Mouse (Mus musculus) heart, postnatal 14 days (tissue): ENCODE results near the gene Crot. TPM values are rescaled to one million over a fixed set of nuclear protein-coding genes. Genes with fewer than 3 reads are reported as not detected.
"Not testable (repeated sequence)": the region's sequence is repeated elsewhere in the genome, so short reads cannot be mapped to it uniquely, and the experiment has no call there.

ENCODE experiments used
- DNase-seq, 2 experiments: peaks; one replicate each; pipeline ENCODE4 v3.0.0; 2021 to 2022
- intact Hi-C: fragments of 180-260 bp; cut with DNase I; formaldehyde crosslinking; loops from one replicate; pipeline ENCODE4 v1.15.1; 2025
- long read RNA-seq, 2 experiments: library from polyadenylated mRNA; stranded (forward); transcript quantifications; one replicate each; pipeline ENCODE4 v2.0.0; 2021
- total RNA-seq, 2 experiments: library from RNA; stranded (reverse); gene quantifications; 2 replicates each; pipeline ENCODE4 v1.2.3; 2021

Crot gene
- 10 to 100 TPM; 24.9 to 25.2 TPM for total RNA-seq
- long read RNA-seq, experiment 1, transcript Crot-201 (18 exons, 2,996 nt), result major isoform, 34 of 42 reads
- long read RNA-seq, experiment 1, partial matches to known transcripts, result 3 of 42 reads
- long read RNA-seq, experiment 1, other reads (novel, unspliced or antisense), result 5 of 42 reads
- long read RNA-seq, experiment 2, transcript Crot-201 (18 exons, 2,996 nt), result major isoform, 23 of 35 reads
- long read RNA-seq, experiment 2, partial matches to known transcripts, result 1 of 35 reads
- long read RNA-seq, experiment 2, other reads (novel, unspliced or antisense), result 11 of 35 reads

DNA sequence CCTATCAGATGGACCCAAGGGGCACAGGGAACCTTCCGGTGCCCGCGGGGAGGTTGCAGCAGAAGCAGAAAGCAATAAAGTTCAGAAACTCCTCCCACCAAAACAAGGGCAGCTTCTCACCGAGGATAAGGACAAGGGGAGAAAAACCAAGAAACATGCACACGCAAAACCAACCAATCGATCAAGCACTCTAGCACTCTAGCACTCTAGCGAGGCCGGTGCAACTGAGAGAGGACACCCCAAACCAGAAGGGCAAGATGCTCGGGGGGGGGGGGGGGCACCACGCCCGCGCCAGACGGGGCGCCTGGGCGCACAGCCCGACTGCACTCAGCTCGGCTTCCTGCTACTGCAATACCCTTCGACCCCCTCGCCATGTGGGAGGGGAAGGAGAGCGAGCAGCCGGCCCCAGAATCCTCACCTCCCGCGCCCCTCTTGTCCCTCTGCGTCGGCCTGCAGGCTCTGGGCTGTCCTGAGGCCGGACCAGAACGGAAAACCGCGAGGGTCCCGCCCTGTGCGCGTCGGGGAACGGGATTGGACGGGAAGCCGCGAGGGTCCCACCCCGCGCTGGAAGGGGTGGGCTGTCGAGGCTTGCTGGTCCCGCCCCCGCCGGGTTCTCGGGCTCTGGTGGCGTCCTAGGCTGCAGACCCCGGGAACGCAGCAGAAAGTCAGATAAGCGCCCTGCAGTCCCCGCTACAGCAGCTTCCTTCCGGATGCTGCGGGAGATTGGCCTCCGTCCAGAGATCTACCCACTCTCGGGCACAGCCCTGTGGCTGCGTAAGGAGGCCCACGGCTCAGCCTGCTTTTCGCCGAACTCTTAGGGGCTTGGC, at the start of gene Crot:
TSS of gene Crot (minus strand) at position 639 of the 827 bp plus-strand sequence.
- intact Hi-C loops, result loop anchor here (2.0 kb wide), 2 partner anchors 106 to 164 kb away; partner anchors contain the start of gene Dmtf1
- DNase-seq, result peak; percentile 94 to 95

DNA sequence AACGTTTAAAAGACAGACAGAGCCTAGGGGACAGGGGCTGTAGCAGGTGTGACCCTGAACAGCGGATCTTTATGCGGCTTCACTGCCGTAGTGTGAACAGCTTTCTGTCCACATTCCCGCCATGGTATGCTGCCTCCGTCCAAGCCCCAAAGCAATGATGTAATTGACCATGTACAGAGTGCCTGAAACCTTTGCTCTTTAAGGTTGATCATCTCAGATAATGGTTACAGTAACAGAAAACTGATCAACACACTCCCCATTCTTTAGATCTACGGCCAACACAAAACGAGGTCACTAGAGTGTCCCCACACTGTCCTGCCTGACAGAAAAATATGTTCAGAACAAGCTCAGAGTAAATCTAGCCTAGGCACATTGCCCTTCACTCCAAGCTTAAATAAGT, 48.8 kb upstream of the Crot start:
- no peak for DNase-seq
- intact Hi-C loops, result loop anchor here (10.0 kb wide), 1 partner anchor 101 kb away; no protein-coding TSS in a partner anchor

DNA sequence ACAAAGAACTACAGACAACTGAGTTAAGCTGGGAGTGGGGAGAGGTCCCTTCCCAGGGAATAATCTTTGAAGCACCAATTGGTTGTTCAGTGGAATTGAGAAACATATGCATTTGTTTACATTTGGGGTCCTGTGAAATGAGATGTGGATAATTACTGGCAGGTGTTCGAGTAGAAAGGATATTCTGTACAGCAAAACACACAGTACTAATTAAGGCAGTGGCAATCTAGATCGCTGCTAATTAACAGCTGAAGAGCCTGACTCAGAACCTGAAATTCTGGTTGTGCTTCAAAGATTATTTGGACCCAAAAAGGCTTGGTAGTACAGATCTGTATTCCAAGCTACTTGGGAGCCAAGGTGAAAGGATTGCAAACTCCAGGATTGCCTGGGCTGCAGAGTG, 47.7 kb upstream of the Crot start:
- intact Hi-C loops, result loop anchor here (10.0 kb wide), 1 partner anchor 100 kb away; no protein-coding TSS in a partner anchor
- no peak for DNase-seq

DNA sequence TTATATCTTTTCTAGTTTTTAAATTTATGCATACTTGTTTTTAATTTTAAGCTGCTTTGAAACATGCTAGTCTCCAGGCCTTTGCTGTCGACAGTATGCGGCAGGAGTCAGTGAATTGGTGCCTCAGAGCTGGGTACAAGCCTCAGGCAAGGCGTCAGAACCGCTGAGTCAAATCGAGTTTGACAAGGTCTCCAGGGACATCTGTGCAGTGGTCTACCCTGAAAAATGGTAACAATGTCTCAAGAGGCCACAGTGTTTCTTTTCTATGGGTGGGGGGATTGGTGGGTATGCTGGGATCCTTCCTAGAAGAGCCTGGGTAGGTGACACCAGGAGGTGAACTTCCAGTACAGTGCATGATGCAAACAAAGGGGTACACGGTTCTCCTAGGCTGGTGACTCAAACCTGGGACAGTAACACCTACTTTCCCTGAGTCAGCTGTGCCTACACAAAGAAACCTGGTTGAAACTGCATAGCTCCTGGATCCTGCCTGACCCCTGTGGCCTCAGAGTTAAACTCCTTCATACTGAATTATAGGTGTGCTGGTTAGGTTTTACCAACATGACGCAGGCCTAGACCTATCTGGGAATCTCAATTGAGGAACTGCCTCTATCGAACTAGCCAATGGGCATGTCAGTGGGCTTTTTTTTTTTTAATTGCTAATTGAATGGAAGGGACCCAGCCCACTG, 46.6 kb upstream of the Crot start:
- intact Hi-C loops, result loop anchor here (10.0 kb wide), 1 partner anchor 99 kb away; no protein-coding TSS in a partner anchor
- DNase-seq, result no peak

DNA sequence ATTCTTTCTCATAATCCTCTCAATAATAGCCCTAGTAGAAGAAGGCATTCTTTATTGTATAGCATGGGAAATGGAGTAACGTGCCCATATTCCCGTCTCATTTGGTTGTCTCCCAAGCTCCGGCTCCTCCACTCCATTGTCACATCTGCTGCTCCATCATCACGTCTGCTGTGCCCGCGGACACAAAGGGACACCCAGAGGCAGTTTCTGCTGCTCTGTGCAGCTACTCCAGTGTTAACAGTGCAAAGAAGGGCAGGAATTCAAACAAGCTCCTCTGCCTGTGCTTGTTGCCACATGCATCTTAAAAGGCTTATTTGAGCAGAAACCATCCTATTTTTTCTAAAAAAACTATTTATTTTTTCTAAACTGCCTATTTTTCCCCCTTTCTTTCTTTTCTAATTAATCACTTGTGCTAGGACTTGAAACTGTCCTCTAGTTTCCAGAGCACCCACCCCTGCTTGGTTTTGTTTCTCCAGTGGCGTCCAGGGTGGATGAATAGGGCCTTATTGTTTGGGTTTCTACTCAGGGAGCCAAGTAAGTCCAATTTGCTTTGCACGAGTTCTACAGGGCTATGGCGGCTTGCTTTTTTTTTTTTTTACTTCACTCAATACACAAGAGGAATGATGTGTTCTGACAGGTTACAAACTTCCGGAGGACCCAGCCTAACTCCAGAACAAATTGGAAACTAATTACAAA, 45.7 kb upstream of the Crot start:
- intact Hi-C loops, result loop anchor here (10.0 kb wide), 1 partner anchor 98 kb away; no protein-coding TSS in a partner anchor
- DNase-seq, result no peak

DNA sequence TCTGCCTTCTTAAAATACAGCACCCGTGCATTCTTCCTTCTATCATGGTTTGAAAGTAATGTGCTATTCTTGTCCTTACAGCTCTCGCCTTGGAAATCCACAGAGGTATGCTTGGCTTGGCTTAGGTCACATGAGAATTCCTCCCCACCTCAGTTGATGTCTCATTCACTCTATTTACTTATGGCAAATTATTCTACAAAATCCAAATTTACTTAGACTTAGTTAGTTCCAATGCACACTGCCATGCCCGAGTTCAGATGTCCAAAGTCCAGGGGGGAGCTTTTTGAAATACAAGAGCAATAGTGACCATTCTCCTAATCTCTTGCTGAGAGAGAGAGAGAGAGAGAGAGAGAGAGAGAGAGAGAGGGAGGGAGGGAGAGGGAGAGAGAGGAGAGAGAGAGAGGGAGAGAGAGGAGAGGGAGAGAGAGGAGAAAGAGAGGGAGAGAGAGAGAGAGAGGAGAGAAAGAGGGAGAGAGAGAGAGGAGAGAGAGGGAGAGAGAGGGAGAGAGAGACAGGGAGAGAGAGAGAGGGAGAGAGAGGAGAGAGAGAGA, 43.6 kb upstream of the Crot start:
- DNase-seq, result no peak
- intact Hi-C loops, result loop anchor here (10.0 kb wide), 1 partner anchor 96 kb away; no protein-coding TSS in a partner anchor

DNA sequence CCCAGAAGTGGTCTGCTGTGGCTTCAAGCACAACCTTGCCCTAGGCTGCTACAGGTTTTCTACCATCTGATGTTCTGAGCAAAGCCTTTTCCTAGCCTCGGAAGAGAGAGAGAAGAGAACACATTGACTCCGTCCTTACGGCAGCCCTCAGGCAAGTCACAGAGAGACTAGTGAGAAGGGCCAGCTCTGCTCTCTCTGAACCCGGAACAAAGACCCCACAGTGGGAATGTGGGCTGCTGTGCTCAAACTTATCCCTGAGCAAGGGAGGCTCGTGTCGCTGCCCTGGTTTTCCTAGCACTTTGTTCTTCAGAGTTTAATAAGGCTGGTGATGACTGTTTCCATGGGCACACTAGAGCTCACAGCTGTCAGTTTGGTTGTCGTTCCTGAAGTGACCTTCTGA, 42.9 kb upstream of the Crot start:
- intact Hi-C loops, result loop anchor here (10.0 kb wide), 1 partner anchor 95 kb away; no protein-coding TSS in a partner anchor
- DNase-seq, result no peak

DNA sequence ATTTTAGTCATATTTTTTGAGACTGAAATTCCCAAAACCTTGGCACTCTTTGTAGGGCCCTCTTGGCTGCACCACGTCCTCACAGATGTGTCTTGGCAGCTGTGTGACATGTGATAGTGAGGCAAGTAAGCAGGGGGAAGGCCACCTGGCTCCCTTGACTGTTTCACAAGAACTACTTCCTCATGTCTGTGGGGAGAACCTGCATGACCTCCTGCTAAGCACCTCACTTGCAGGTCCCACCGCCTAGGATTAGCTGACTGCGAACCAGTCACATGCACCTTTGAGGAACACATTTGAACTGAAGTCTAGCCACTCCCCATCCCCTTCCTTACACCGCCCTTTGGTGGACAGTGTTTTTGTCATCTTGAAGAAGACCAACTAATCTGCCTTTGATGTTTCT, 40.2 kb upstream of the Crot start:
- no peak for DNase-seq
- intact Hi-C loops, result no loop called here

DNA sequence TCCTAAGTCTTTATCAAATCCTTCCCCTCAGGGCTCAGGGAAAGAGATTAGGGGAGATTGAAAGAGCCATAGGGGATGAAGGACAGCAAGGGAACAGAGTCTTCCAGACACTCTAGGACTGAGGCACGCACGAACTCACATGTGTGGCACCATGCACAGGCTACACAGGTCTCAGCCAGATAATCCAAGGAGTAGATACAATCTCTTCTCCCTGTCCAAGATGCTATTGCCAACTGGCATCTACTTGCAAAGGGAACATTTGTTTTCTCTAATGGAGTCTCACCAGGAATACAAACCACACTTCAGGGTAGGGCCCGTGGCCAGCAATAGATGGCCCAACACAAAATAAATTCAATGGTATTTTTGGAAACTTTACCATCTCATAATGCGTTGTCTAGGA, 38.3 kb upstream of the Crot start:
- no peak for DNase-seq
- intact Hi-C loops, result no loop called here

DNA sequence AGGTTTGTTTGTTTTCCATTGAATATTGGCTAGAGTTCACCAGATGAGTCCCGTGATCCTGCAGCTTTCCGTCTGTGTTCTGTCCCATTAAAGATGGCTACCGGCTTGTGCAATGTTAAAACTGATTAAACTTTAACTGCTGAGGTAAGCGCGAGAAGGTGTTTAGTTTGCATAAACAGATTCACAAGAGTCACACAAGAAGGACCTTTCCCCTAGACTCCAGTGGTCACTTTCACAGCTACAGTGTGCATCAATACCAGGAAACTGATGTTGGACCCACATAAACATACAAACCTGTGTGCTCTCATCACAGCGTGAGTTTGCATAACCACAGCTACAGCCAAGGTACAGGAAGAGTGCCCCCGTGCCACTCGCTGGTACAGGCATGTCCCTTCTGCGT, 37.4 kb upstream of the Crot start:
- intact Hi-C loops, result no loop called here
- DNase-seq, result no peak

DNA sequence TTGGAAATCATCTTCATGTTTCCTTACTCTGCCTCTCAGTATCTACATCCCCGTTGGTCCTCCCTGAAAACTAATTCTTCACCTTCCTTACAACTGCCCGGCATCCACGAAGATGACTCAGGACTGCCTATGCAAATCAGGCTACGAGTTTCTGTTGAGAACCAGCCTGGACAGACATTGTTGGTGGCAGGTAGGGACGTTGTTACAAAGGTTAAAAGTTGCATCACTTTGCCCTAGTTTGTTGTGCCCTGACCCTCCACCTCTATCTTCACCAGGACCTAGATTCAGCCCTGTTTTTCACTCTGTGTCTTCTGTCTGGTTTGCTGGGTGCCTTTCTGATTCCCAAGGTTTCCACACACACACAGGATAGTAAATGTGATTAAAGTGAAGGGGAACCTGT, 36.7 kb upstream of the Crot start:
- intact Hi-C loops, result no loop called here
- DNase-seq, result no peak

DNA sequence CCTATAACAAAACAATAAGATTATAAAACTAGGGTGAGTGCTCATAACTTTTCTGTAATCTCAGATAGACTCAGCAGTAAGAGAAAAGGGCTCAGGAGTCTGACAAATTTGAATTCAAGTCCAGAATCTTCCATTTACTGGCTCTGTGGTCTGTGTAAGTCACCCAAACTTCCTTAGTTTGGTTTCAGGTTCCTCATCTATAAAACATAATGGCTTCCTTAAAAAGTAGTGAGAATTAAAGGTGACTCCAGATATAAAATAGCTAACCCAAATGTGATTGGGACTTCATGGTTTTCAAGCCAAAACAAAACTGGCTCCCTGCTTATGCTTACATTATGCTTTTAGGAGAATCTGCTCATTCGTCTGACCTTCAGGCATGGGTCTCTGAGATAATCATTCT, 35.5 kb upstream of the Crot start:
- intact Hi-C loops, result no loop called here
- DNase-seq, result no peak

DNA sequence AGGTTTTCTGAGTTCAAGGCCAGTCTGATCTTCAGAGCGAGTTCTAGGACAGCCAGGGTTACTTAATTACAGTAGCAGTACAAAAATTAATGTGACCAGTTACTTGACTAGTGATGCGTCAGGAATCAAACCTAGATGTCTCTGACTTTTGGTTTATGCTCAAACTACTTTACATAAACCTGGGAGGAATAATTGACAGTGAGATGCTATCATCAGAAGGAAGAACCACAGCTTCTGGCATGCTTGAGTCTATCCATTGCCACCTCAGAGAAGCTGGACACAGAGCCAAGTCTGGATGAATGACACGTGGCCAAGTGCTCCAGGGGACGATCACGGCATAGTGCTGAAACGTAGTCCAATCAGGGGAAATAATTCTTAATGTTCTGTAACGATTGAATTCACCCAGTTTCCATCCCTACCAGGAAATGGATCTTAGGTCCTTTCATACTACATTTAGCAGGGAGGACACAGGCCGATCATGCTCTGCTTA, 35.0 kb upstream of the Crot start:
- DNase-seq, result no peak
- intact Hi-C loops, result no loop called here

DNA sequence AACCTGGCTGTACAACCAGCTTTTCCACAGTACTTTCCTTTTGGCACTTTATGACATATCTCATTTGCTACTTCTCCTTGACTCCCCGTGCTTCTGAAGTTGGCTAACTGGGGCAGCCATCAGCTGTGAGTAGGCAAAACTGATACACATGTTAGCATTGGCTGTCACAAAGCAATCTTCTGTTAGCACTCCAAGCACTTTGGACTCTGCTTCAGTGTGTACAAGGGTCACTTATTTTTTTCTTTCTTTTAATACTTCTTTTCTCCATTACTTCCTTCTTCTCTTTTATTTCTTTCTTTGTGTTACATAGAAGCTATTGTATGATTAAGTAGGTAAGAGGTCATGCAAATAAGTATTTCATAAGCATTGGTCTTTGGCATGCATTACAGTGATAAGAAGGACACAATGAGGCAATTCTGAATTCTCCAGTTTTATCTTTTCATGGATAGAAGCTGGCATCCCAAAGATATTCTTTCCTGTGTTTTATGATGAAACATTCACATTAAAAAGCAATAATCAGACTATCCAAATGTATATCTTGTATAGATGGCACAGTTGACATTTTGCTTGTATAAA, 31.2 kb upstream of the Crot start:
- intact Hi-C loops, result no loop called here
- DNase-seq, result no peak

DNA sequence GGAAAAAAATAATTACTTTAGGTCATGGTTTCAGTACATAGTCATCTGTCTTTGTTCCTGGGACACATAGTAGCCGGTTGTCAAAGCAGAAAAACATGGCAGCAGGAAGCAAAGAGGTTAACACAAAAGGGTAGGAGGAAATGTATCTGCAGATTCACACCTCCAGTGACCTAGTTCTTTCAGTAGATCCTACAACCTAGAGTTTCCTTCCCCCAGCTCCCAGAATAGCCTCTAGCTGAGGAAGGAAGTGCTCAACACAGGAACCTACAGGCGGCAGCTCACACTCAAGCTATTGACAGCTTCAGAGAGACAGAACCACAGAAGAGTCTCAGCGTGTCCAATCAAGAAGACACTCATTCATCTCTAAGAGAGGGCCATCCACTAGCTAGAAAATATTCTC, 18.2 kb upstream of the Crot start:
- intact Hi-C loops, result no loop called here
- no peak for DNase-seq

DNA sequence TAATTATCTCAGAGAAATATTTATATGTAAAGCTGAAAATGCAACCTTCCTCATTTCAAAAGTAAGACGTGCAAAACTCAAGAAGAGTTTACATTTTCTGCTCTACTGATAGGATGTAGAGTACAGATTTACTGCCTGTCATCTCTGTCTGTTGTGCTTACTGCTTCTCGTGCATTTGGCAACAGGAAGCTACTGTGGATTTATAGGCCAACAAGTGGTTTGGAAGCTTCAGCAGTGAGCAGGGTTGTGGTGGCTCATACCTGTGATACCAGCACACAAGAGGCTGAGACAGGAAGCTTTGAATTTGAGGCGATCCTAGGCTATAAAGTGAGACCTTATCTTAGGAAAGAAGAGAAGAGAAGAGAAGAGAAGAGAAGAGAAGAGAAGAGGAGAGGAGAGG, 17.6 kb upstream of the Crot start:
- no peak for DNase-seq
- intact Hi-C loops, result no loop called here

DNA sequence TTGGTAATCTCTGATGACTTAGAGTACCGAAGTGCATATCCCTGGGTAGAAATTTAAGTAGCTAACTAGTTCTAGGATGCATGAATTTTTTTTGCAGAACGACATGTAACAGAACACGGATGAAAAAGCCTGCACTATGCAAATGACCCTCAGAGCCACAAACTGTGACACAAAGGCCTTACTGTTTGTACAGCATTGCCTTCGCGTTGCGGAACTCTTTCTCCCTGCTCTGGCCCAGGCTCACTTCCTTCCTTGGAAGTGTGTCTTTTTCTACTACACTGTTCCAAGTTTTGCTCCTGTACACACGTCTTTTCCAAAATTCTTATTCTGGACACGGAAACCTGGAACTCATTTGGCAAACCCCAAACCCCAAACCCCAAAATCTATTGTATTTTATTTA, 14.2 kb upstream of the Crot start:
- intact Hi-C loops, result no loop called here
- no peak for DNase-seq

DNA sequence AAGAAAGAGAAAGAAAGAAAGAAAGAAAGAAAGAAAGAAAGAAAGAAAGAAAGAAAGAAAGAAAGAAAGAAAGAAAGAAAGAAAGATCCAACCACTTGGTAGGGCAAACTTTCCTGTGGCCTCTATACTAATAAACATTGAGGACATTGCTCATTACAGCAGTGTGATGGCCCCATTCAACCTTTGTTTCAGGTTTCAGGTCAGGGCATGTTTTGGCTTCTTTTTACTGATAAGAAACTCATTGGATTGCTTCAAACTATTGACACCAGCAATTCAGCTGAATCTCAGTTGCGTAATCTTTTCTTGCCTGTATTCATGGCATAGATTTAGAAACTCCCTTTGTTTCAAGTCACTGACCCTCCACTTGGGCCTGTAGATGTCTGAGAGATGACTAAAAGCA, 13.0 kb upstream of the Crot start:
- intact Hi-C loops, result no loop called here
- no peak for DNase-seq

DNA sequence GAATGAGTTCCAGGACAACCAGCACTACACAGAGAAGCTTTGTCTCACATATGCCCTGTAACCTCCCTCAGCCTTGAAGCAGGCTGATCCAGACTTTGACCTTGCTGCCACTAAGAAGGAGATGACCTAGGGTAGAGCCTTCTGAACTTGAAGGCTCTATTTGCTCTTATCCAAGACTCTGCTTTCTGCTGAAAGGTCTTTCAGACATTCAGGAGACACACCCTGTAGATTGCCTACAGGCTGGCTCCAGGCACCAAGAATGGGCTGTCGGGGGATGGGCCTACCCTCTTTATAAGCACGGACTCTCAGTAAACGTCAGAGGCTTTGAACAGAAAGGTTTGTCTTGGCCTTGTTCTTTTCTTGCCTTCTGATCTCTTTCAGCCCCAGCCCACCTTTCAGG, 9.5 kb upstream of the Crot start:
- intact Hi-C loops, DNase-seq: not testable (repeated sequence)

DNA sequence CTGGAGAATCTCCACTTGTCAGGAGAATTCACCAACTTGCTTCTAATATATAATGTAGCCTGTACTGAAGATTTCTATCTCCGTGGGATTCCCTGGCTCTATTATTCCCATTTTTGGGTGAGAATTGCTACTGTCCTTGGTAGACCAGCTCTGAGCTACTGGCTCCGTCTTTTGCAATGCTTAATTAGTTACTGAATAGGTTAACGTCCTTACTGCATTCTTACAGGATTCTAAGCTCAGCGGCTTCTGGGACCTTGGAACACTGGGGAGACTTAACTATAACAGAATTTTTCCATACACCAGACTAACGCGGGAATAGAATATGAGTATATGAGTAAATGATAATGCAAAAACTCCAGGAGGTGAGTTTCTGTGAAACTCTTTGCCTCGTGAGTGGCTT, 2.9 kb upstream of the Crot start:
- DNase-seq, intact Hi-C loops: not testable (repeated sequence)
